In genomic region chr2:65017375-65017774, GRCm38 (mm10) we compare ENCODE assay signal across 26 mouse cellular contexts. TPM values are rescaled to one million over a fixed set of nuclear protein-coding genes. Genes with fewer than 3 reads are reported as not detected.
"Had no signal": no experiment of that assay in that cellular context is flagged by ENCODE, and none has a peak within 500 bp of the region (broad histone marks: within the 10 kb centered on the region; RNA-seq: fewer than 3 reads in every experiment).

No protein-coding gene starts in this region.

- H3K4me2 ChIP-seq: heart, embryonic 11.5 days; hindbrain, embryonic 12.5 days; hindbrain, embryonic 14.5 days; intestine, embryonic 15.5 days; limb, embryonic 13.5 days; limb, embryonic 15.5 days; liver, embryonic 12.5 days had no signal

- DNase-seq: gastrocnemius, adult 2 months; gastrocnemius, postnatal 10 days; gastrocnemius, postnatal 25 days; heart, adult 11 months; heart, adult 2 months; heart, postnatal 10 days; heart, postnatal 4 days; kidney, adult 18-20 months; kidney, adult 8-10 months; kidney, postnatal 10 days; kidney, postnatal 25 days; kidney, postnatal 4 days; layer of hippocampus, adult 9-11 months; layer of hippocampus, postnatal 36 days; left cerebral cortex, postnatal 4 days had no signal

- H3K27ac ChIP-seq: gastrocnemius, adult 2 months; hindbrain, embryonic 10.5 days; hindbrain, embryonic 12.5 days; hindbrain, embryonic 14.5 days; intestine, embryonic 15.5 days; limb, embryonic 13.5 days; limb, embryonic 15.5 days; liver, embryonic 12.5 days had no signal

- ATAC-seq: hindbrain, embryonic 16.5 days; inflammation-experienced regulatory T-cells, adult 6 months; intestine, embryonic 15.5 days; intestine, postnatal 0 days; liver, embryonic 12.5 days had no signal

- H3K36me3 ChIP-seq: hindbrain, embryonic 10.5 days; hindbrain, embryonic 12.5 days; intestine, embryonic 15.5 days; limb, embryonic 13.5 days; limb, embryonic 15.5 days; liver, embryonic 12.5 days had no signal

- H3K4me3 ChIP-seq: gastrocnemius, adult 2 months; heart, adult 2 months; hindbrain, embryonic 10.5 days; hindbrain, embryonic 12.5 days; intestine, embryonic 15.5 days; limb, embryonic 13.5 days; limb, embryonic 15.5 days; liver, embryonic 12.5 days had no signal

- H3K9me3 ChIP-seq: hindbrain, embryonic 10.5 days; hindbrain, embryonic 12.5 days; intestine, embryonic 15.5 days; limb, embryonic 13.5 days; limb, embryonic 15.5 days; liver, embryonic 12.5 days had no signal

- H3K27me3 ChIP-seq: hindbrain, embryonic 12.5 days; intestine, embryonic 15.5 days; limb, embryonic 15.5 days had no signal

- H3K9ac ChIP-seq: hindbrain, embryonic 12.5 days; hindbrain, embryonic 14.5 days; intestine, embryonic 15.5 days; limb, embryonic 13.5 days; limb, embryonic 15.5 days; liver, embryonic 12.5 days had no signal

RNA-seq across cellular contexts. Expression of gene Grb14, which starts 7.4 kb away (rescaled TPM):
- polyA plus RNA-seq: inflammation-experienced regulatory T-cells, adult 6 months had no signal
